Mouse (Mus musculus) liver, adult (tissue): ENCODE measurements around the gene Nfe2l2.

Experiments
- GATA4 ChIP-seq: IDR thresholded peaks from 2 replicates; pipeline ENCODE4 v1.6.1; 2014; ENCODE audit warnings: mild to moderate bottlenecking, low read length; ENCODE audit not compliant: insufficient replicate concordance

Nfe2l2 gene

DNA sequence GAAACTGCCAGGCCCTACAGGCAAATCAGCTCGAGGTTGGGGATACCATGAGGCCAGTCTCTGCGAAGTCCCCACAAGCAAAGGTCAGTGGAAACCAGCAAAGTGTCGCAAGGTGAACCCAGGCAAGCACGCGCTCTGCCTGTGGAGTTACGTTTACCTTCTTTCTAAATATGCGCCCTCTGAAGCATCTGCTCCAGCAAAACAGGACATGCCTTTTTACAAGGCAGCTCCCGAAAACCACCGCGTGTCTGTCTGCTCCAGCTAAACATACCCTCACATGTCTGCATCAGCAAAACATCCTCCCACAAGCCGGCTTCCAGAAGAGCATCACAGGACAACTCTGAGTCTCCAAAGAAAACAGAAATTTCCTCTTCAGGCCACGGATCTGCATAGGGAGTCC lies 59.2 kb downstream of the Nfe2l2 start:
- TF ChIP-seq GATA4, result no peak

GRCm38 (mm10) chr2:75643950-75644349 lies 60.5 kb downstream of the Nfe2l2 start:
- no peak for TF ChIP-seq GATA4

GRCm38 (mm10) chr2:75642795-75643550 lies 61.5 kb downstream of the Nfe2l2 start:
- TF ChIP-seq GATA4, result no peak

DNA sequence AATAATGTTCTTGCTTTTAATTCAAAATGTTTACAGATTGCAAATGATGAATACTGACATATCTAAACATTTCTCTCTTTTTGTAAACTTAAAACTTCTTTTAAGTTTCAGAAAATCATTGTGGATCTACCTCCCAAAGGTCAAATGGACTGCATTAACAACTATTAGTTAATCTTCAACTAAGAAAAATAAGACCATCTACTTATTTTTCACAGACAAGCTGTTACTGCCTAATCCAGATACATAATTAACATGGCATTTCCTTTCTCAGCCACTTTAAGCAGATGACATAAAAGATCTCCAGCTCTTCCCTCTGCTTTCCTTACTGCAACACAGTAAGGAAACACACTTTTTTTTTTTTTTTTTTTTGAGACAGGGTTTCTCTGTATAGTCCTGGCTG lies 67.1 kb downstream of the Nfe2l2 start:
- no peak for TF ChIP-seq GATA4

DNA sequence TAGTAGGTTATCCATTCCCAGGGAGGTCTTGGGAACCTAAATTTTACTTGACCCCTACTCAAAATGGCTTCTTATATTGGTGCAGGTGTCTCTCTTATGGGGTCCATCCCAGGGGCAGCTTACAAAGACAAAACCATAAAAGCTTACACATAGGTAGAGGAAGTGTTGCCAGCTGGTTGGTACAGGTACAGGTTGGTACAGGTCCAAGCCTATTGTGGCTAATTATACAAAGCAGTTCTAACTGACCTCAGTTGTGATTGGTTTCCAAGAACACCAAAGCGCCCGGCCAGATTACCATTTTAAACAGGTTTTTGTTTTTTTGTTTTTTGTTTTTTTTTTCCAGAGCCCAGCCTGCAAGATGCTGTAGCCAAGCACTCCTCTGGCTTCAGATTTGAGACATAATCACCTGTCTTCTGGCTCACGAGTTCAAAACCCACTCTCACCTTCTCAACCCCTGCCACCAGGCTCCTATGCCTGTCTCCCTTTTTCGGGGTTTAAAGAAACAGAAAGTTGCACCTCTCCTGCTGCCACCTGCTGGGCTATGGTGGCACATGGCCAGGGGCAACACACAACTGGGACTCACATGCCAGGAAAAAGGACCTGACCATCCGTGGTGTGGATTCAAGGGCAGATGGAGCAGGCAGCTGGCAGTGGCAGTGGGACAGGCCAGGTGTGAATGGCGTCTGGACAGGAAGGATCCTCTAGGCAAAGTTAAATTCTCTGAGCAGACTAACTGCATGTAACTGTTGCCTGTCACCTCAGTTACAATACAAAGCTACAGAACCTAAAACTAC lies 68.0 kb downstream of the Nfe2l2 start:
- TF ChIP-seq GATA4, result no peak

- no peak for TF ChIP-seq GATA4
Measured at GRCm38 (mm10) chr2:75633784-75634183, 70.7 kb downstream of the Nfe2l2 start.

GRCm38 (mm10) chr2:75633381-75633780 lies 71.1 kb downstream of the Nfe2l2 start:
- TF ChIP-seq GATA4, result no peak

DNA sequence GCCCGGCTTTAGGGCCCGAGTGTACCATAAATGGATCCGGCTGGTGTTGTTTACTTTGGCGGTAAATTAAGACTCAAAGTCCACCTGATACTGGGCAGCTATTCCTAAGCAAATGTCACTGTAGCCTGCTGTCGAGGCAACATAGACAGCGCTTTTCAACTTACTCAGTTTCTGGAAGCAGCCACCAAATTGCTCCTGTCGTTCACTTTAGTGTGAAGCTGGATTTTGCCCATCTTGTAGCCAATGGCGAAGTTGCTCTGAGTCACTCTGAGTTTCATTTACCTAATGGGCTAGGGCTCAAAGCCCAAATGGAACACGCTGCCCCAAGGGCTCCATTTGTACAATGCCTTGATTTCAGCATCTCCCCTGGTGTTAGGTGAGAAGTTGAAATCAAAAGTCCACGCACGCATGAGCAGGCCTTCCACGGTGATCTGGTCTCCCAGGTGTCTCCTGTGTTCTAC lies 71.7 kb downstream of the Nfe2l2 start:
- no peak for TF ChIP-seq GATA4

GRCm38 (mm10) chr2:75632043-75632442 lies 72.4 kb downstream of the Nfe2l2 start:
- no peak for TF ChIP-seq GATA4

DNA sequence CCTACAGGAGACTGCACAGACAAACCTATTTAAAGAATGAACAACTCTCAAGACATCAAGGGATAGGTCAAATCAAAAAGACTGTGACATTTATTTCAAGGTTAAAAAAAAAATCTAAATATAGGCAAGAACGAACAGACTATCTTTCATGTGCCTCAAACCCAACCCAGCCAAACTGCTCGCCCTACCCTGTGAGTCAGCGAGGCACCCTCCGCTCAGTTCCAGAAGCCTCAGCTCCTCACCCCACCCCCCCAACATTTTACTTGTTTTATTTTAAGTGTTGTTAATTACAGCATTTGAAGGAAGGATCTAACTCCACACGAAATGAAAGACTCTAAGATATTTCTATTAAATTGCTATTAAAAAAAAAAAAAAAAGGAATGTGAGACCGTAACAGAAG lies 73.0 kb downstream of the Nfe2l2 start:
- no peak for TF ChIP-seq GATA4

DNA sequence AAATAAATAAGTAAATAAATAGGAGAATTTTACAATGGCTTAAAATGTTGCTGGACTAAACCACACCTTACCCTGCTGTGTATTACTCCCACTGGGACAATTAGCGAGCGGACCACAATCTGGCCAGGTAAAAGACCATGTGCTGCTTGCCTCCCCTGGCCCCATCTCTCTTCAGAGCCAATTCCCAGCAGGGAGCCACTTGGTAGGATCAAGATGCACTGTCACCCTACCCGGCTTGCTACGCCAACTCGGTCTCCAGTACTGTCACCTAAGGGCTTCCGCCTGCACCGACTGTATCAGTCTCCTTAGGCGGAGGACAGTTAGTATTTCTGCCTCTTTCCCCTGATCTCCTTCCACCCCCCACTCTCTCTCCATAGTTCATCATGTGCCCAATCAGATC lies 76.0 kb downstream of the Nfe2l2 start:
- no peak for TF ChIP-seq GATA4

DNA sequence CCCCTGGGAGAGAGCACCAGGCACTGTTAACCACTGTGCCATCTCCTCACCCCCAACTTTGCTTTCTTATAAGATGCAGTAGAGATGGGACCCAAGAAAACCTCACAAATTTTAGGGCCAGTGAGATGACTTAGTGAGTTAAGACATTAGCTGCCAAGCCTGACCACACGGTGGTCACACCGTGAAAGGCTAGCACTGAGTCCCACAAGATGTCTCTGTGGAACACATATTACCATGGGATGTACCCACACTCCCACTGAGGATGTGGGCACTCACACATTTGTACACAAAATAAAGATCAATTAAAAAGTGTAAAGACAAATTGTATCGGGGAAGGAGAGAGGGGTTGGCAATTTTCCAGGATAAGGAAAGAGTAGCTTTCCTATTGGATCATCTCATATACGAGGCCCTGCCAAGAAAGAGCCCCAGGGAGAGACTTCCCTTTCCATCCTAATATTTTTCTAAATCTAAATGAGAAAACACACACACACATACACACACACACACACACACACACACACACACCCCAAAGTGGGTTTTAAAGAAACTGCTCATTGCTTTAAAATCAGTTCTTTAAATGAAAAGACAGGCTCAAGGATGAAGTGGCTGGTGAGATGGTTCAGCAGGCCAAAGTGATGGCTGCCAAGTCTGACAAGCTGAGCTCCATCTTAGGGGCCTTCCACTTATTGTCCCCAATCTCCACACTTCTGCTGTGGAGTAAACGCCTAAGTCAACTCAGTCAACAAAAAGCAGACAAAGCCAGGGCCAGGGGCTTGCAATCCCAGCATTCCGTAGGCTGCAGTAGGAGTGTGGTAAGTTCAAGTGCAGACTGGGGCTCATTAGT lies 77.6 kb downstream of the Nfe2l2 start:
- no peak for TF ChIP-seq GATA4
